Mouse (Mus musculus) heart, embryonic 14.5 days (tissue): ENCODE measurements around the gene Mepce. TPM values are rescaled to one million over a fixed set of nuclear protein-coding genes. Genes with fewer than 3 reads are reported as not detected.
A peak's percentile ranks its signal among the peaks of the same experiment; 100 is the strongest.

ENCODE experiments used
- ATAC-seq: fragments of 200-750 bp; cut with Nextera tagmentation; 2 replicates; pipeline ENCODE4 v1.8.0; 2017; ENCODE audit warnings: low read depth, moderate TSS enrichment; ENCODE audit not compliant: insufficient number of reproducible peaks, insufficient read depth, low FRiP score
- H3K27ac ChIP-seq, 2 experiments: fragments of 200-500 bp in 1 of 2; fragments of 300-500 bp in 1 of 2; sonication (generic) in 1 of 2; replicated peaks in 1 of 2; 2 replicates each; pipeline ENCODE4 v1.5.1; 2012 to 2014; ENCODE audit warnings: low read depth in 2 of 2, low read length in 2 of 2, control low read depth in 1 of 2, mild to moderate bottlenecking in 1 of 2, mixed read lengths in 1 of 2; ENCODE audit not compliant: control insufficient read depth in 1 of 2, insufficient read depth in 1 of 2
- H3K27me3 ChIP-seq: fragments of 300-500 bp; sonication (generic); 2 replicates; pipeline ENCODE4 v1.6.1; 2014; ENCODE audit warnings: mild to moderate bottlenecking, low read length, control low read depth; ENCODE audit not compliant: control insufficient read depth, insufficient read depth
- H3K36me3 ChIP-seq: fragments of 300-500 bp; sonication (generic); 2 replicates; pipeline ENCODE4 v1.6.1; 2014; ENCODE audit warnings: mild to moderate bottlenecking, control low read depth, low read length, mixed read lengths; ENCODE audit not compliant: control insufficient read depth, insufficient read depth
- H3K4me1 ChIP-seq, 2 experiments: fragments of 200-500 bp in 1 of 2; fragments of 300-500 bp in 1 of 2; sonication (generic) in 1 of 2; 2 replicates each; pipeline ENCODE4 v1.6.1; 2012 to 2014; ENCODE audit warnings: low read length in 2 of 2, control low read depth in 1 of 2, mixed read lengths in 1 of 2; ENCODE audit not compliant: control insufficient read depth in 2 of 2, insufficient read depth in 2 of 2
- H3K4me2 ChIP-seq: fragments of 300-500 bp; sonication (generic); 2 replicates; pipeline ENCODE4 v1.6.1; 2014; ENCODE audit warnings: mild to moderate bottlenecking, low read length
- H3K4me3 ChIP-seq, 2 experiments: fragments of 200-500 bp in 1 of 2; fragments of 300-500 bp in 1 of 2; sonication (generic) in 1 of 2; 2 replicates each; pipeline ENCODE4 v1.5.1; 2012 to 2014; ENCODE audit warnings: low read length in 2 of 2, mild to moderate bottlenecking in 2 of 2, control low read depth in 1 of 2, low read depth in 1 of 2, moderate library complexity in 1 of 2; ENCODE audit not compliant: control insufficient read depth in 1 of 2, insufficient read depth in 1 of 2
- H3K9ac ChIP-seq: fragments of 300-500 bp; sonication (generic); 2 replicates; pipeline ENCODE4 v1.6.1; 2014; ENCODE audit warnings: mild to moderate bottlenecking, low read length
- H3K9me3 ChIP-seq: fragments of 300-500 bp; sonication (generic); 2 replicates; pipeline ENCODE4 v1.6.1; 2016; ENCODE audit warnings: low read length, control low read depth; ENCODE audit not compliant: control insufficient read depth
- WGBS: fragments of 180-500 bp; shearing (Covaris S2); extraction: QIAGEN DNeasy Blood & Tissue Kit; methylation state at CpG from one replicate; pipeline ENCODE4 v1.1.7; 2014; 5-methylcytosine and 5-hydroxymethylcytosine counted together
- polyA plus RNA-seq: library from polyadenylated mRNA; unstranded; fragments of >200 nt; fragmentation: Nextera tagmentation; extraction: Ambion mirVana; gene quantifications from 2 replicates; pipeline ENCODE4 v1.2.1, GENCODE M21; 2014

Mepce gene
- polyA plus RNA-seq, 1 experiment from 2014 or later, result 9.2 TPM

GRCm38 (mm10) chr5:137781661-137782060, 5.8 kb downstream of the Mepce start:
- no peak for ATAC-seq
- Histone ChIP-seq H3K4me1 (peaks cover 20 to 44% of the 10 kb centered on the region in 2 experiments), H3K4me2 (no peak overlapping the region), H3K27ac (no peak overlapping the region), H3K27me3 (no peaks in the 10 kb centered on the region), H3K9me3 (no peaks in the 10 kb centered on the region), H3K4me3 (no peak overlapping the region), H3K36me3 (peaks cover 50% of the 10 kb centered on the region), H3K9ac (no peak overlapping the region)
- 88% methylated on average over 7 of the region's 7 CpGs for WGBS

GRCm38 (mm10) chr5:137779053-137779933, 8.2 kb downstream of the Mepce start:
- Histone ChIP-seq H3K36me3 (peaks cover 43% of the 10 kb centered on the region), H3K4me3 (peak overlapping the region; percentile 85 to 98), H3K27me3 (no peaks in the 10 kb centered on the region), H3K4me2 (peak overlapping the region; percentile 88), H3K9me3 (no peaks in the 10 kb centered on the region), H3K27ac (peak overlapping the region; percentile 56 to 90; a peak in 3 of 4 replicates), H3K9ac (peak overlapping the region; percentile 98), H3K4me1 (peaks cover 14 to 41% of the 10 kb centered on the region in 2 experiments)
- WGBS, result under 1% methylated on average over 71 of the region's 83 CpGs
- peak; percentile 1; the same call in 1 of the 2 replicates for ATAC-seq

DNA sequence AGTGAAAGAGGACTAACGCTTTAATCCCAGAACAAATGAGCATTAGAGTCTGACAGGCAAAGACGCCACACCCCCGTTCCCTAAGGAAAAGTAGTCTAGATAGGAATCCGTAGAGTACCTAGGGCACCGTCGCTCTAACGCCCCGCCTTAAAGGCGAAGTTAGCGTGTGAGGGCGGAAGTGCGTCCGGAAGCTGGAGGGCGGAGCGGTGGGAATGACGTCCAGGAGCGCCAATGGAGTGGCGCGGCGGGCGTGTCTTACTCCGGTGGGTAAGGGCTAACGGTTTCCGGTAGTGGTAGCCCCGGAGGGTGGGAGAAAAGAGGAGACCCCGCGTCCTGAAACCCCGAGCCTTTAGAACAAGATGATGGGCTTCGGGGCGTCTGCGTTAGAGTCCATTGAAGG, 8.8 kb downstream of the Mepce start, which contains the start of gene Ppp1r35:
TSS of gene Ppp1r35 (plus strand) at position 215 of the 400 bp plus-strand sequence.
- ATAC-seq, result peak; percentile 91
- under 1% methylated on average over 31 of the region's 31 CpGs for WGBS

DNA sequence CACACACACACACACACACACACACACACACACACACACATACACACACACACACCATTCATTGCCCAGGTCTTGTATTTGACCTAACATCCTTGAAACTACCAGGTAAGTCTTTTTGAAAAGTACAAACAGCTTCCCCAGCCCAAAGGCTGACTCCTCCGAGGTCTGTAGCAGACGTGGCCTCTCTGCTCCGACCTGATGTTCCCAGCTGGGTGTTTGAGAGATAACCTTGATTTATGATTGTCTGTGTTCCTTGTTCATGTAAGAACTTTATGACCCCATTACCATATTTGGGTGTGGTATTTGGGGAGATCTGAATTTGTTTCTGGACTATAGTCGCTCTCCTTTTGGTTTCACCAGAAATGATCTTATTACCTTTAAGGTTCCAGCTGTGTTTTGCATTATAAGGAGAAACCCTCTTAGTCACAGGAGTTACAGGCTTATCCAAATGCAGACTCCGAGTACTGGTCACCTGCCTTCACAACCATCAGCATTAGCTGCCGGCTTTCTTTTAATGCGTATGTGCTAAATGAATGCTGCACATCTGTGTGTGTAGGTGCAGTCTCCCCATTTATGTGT, 10.1 kb downstream of the Mepce start:
- Histone ChIP-seq H3K4me3 (no peak overlapping the region), H3K9me3 (no peaks in the 10 kb centered on the region), H3K9ac (no peak overlapping the region), H3K27ac (peak overlapping the region in 1 of 2 experiments; percentile 68; a peak in 1 of 4 replicates), H3K27me3 (no peaks in the 10 kb centered on the region), H3K4me1 (peaks cover 4 to 25% of the 10 kb centered on the region in 2 experiments; a peak in 3 of 4 replicates), H3K4me2 (0 out of 2 replicates have a peak overlapping the region, but pooled peaks have one; percentile 35), H3K36me3 (peaks cover 23% of the 10 kb centered on the region)
- ATAC-seq, result no peak
- WGBS, result 78% methylated on average over 7 of the region's 7 CpGs

More for the DNA sequence above, 8.8 kb downstream of the Mepce start, which contains the start of gene Ppp1r35:
- Histone ChIP-seq H3K36me3 (peaks cover 36% of the 10 kb centered on the region), H3K4me2 (peak within 1 kb of the TSS; percentile 88), H3K27me3 (no peaks in the 10 kb centered on the region), H3K9me3 (no peaks in the 10 kb centered on the region), H3K9ac (peak within 1 kb of the TSS; percentile 98), H3K27ac (peak within 1 kb of the TSS; percentile 71 to 90), H3K4me3 (peak within 1 kb of the TSS; percentile 85 to 98), H3K4me1 (peaks cover 7 to 34% of the 10 kb centered on the region in 2 experiments)

DNA sequence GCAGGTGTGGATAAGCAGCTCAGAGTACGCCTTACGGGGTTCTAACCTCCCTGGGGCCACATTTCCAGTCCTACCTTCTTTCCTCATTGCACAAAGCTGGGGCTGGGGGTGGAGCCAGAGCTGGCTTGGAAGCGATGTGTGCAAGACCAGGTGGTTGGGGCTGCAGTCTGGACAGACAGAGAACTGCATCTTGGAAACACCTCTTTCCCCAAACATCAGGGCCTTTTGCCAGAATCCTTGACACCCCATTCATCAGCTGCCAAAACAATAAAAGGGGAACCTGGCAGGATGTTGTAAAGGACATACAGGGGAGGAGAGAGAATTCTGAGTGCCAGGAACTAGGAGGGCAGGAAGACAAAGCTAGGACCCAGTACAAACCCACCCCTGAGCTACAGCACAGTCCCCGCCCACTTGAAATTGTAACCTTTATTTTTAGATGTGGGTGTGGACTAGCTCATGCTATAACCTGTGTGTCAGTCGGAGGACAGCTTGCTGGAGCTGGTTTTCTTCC, 11.0 kb downstream of the Mepce start:
- peaks cover 4 to 25% of the 10 kb centered on the region in 2 experiments; a peak in 3 of 4 replicates for H3K4me1 ChIP-seq
- peaks cover 14% of the 10 kb centered on the region for H3K36me3 ChIP-seq
- 0 out of 2 replicates have a peak overlapping the region, but pooled peaks have one; percentile 18 for H3K9ac ChIP-seq
- peak overlapping the region; percentile 38 to 68 for H3K27ac ChIP-seq
- ATAC-seq, result no peak
- H3K4me2 ChIP-seq, result peak overlapping the region; percentile 35
- no peaks in the 10 kb centered on the region for H3K27me3 ChIP-seq
- H3K4me3 ChIP-seq, result no peak overlapping the region
- H3K9me3 ChIP-seq, result no peaks in the 10 kb centered on the region
- WGBS, result 31% methylated on average over 5 of the region's 5 CpGs

GRCm38 (mm10) chr5:137775587-137776290, 11.7 kb downstream of the Mepce start:
- Histone ChIP-seq H3K4me2 (no peak overlapping the region), H3K27ac (peak overlapping the region; percentile 18 to 68; a peak in 3 of 4 replicates)
- 91% methylated on average over 2 of the region's 2 CpGs for WGBS

DNA sequence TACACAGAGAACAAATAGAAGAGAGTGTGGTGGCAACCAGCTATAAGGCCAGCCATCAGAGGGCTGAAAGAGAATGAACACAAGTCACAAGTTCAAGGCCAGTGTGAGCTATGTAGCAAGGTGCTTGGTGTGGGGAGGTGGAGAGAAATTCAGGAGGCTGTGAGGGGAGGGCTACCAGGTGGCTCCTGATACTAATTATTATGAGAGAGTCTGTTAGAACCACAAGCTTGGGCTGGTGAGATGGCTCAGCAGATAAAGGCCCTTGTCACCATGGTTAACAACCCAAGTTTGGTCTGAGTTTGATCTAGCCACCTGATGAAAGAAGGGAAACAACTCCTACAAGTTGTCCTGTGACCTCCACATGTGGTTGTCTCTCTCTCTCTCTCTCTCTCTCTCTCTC, 14.7 kb downstream of the Mepce start:
- H3K9ac ChIP-seq, result no peak overlapping the region
- no peaks in the 10 kb centered on the region for H3K27me3 ChIP-seq
- no peak overlapping the region for H3K4me3 ChIP-seq
- H3K4me2 ChIP-seq, result no peak overlapping the region
- H3K36me3 ChIP-seq, result no peaks in the 10 kb centered on the region
- H3K4me1 ChIP-seq, result peaks cover 4 to 13% of the 10 kb centered on the region in 2 experiments; a peak in 3 of 4 replicates
- no peak overlapping the region for H3K27ac ChIP-seq
- no peak for ATAC-seq
- no peaks in the 10 kb centered on the region for H3K9me3 ChIP-seq

More at GRCm38 (mm10) chr5:137775587-137776290, 11.7 kb downstream of the Mepce start:
- ATAC-seq, result no peak
- no peaks in the 10 kb centered on the region for H3K27me3 ChIP-seq
- H3K4me3 ChIP-seq, result no peak overlapping the region
- no peak overlapping the region for H3K9ac ChIP-seq
- no peaks in the 10 kb centered on the region for H3K9me3 ChIP-seq
- H3K36me3 ChIP-seq, result peaks cover 7% of the 10 kb centered on the region
- peaks cover 4 to 25% of the 10 kb centered on the region in 2 experiments; a peak in 3 of 4 replicates for H3K4me1 ChIP-seq
